ENCODE assay signal across 27 mouse cellular contexts in genomic region chr7:119694926-119695325, GRCm38 (mm10). TPM values are rescaled to one million over a fixed set of nuclear protein-coding genes. Genes with fewer than 3 reads are reported as not detected.
"Had no signal": no experiment of that assay in that cellular context is flagged by ENCODE, and none has a peak within 500 bp of the region (broad histone marks: within the 10 kb centered on the region; RNA-seq: fewer than 3 reads in every experiment).

No protein-coding gene starts in this region.

- DNase-seq: lung, adult 18-20 months; lung, embryonic 14.5 days; lung, postnatal 10 days; lung, postnatal 4 days; midbrain, embryonic 14.5 days; retina, postnatal 1 day; right cerebral cortex, adult 18-20 months; right cerebral cortex, postnatal 25 days; right cerebral cortex, postnatal 4 days; thymus, adult 2 months; thymus, postnatal 25 days; thymus, postnatal 4 days had no signal

RNA-seq across cellular contexts. Expression of gene Acsm4, which starts 5.1 kb away (rescaled TPM):
- total RNA-seq: megakaryocyte, adult 5-6 weeks; megakaryocyte-erythroid progenitor cell, adult 5-6 weeks had no signal
- polyA plus RNA-seq: lung, embryonic 14.5 days; lung, embryonic 16.5 days; midbrain, embryonic 10.5 days; midbrain, embryonic 12.5 days; midbrain, embryonic 14.5 days; midbrain, embryonic 16.5 days; myocyte; neural tube, embryonic 11.5 days; neural tube, embryonic 13.5 days; neural tube, embryonic 15.5 days; spleen, adult 2 months; stomach, embryonic 15.5 days; stomach, postnatal 0 days; testis, adult 2 months; urinary bladder, adult 2 months had no signal
